Mouse (Mus musculus): ENCODE measurements around the gene Camk2g.

Gene Camk2g

DNA sequence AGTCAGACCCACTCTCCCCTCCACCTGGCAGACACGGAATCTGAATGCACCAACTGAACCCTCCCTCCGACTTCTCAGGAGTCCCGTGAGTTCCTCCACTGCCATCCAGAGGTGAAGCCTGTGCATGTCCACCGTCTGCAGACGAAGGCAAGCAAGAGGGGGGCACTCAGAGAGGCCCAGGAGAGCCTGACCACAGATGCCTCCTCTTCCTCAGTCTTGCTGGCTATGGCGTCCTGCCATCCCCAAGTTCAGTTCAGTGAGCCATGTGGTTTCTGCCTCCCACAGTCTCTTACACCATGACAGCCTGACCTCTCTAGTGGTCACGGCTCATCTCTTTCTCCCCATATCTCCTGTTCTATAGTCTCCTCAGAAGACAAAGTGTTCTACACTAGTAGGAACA is 9.2 kb downstream of the Camk2g start:
- no peak for DNase-seq

DNA sequence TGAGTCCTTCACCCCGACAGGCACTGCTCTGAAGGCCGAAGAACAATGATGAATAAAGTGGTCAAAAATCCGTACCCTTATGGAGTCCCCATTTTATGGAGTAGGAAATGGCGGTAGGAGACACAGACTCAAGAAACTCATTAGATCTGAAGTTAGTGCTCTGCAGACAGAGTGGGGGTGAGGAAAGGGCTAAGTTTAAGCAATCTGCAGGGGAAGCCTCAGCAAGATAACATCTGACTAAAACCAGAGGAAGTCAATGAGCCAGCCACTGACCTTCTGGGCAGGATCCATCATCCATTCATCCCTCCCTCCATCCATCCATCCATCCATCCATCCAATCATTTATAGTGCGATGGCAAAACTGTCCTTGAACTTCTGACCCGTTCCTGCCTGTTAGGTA is 10.4 kb downstream of the Camk2g start:
- DNase-seq = no peak

DNA sequence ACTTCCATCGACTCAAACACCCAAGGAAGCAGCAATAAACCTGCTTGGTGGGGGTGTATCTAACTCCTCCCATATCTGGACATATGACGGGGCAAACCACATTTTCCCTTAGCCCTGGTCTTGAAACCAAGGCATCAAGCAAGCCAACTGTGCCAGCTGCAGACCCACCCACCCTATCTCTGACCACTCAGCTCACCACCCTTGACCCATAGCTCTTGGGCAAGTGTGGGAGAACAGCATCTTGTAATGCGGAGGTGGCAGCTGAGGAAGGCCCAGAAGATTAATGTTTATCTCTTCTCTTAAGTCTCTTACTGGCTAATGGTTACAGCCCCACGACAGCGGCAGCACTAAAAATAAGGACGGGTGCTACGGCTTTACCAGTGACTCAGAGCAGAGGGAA is 11.0 kb downstream of the Camk2g start:
- no peak for DNase-seq

DNA sequence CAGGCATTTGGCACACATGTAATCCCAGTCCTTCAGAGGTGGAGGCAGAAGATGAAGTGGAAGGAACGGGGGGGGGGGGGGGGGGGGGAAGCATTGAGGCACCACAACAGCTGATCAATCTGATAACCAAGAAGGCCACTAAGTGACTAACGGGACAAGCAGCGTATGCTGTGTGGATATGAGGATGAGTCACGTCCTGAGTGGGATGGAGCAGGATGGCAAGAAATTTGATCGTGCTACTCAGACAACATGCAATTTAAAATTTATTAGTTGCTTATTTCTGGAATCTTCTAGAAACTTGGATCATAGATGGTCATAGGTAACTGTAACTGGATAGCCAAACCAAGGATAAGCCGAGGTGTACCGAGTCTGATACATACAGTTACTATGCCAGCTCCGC is 13.7 kb downstream of the Camk2g start:
- DNase-seq = no peak

DNA sequence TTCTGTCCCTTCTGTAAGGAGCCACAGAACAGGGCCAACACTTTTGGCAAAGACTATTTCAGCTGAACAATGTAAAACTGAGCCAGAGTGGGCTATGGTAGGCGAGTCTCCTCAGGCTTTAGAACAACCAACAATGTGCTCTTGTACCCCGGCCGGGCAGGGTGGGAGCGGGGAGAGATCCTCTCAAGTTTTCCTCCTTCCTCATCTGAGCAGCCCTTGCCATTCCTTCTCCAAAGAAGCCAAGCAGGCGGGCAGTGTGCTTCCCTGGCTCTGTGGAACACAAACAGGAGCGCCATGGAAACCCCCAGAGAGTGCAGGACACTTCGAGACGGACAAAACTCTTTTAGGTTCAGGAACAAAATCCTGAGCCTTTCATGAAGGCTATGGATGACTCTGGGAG is 15.4 kb downstream of the Camk2g start:
- DNase-seq = no peak

DNA sequence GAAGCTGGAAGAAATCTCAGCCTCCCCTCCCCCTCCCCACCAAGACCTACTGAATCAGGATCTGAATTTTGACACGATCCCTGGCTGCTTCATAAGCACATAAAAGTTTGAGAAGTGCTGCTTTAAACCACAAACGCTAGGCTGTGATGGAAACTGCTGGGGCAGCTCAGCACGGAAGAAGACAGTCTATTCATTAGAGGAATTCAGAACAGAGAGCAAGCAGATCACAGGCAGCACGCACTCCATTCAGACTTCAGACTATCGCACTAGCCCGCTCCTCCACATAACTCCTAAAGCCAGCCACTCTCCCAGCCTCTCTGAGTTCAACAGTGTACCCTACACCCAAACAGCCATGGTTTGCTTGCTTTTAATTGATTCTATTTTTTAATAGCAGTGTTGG is 18.2 kb downstream of the Camk2g start:
- no peak for DNase-seq

DNA sequence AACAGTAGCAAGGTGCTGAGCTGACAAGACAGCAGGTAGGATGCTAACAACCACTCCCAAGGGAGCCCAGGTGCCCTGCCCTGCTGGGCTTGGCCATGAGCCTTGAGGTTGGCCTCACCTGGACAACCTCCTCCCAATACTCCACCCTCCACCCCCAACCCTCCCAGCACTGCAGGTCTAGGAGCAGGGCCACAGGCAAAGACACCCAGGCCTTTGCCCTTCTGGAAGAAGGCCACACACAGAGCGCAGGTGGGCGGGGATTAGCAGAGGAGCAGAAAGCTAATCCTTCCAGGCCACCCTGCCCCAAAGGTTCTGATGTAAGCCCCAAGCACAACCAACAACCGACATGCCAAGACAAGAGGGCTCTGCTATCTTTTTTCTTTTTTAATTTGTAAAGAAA is 20.5 kb downstream of the Camk2g start:
- peak; percentile 70 for DNase-seq

DNA sequence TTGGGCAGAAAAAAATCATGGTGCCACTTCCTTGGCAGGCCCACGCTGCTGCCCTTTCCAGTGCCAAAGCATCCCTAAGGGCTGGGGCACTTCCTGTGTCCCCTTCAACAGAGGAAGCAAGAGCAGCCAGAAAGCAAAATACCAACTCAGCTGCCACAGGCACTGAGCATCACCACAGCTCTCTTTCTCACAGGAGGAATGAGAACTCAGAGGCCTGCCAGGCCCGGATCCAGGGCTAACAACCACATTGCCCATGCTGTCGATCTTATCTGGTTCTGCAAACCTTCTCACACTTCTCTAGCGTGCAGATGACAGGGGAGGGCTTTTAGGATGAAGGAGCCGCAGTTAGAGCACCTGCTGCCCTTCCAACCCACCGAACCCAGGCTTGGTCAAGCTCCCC is 21.1 kb downstream of the Camk2g start:
- DNase-seq = no peak

DNA sequence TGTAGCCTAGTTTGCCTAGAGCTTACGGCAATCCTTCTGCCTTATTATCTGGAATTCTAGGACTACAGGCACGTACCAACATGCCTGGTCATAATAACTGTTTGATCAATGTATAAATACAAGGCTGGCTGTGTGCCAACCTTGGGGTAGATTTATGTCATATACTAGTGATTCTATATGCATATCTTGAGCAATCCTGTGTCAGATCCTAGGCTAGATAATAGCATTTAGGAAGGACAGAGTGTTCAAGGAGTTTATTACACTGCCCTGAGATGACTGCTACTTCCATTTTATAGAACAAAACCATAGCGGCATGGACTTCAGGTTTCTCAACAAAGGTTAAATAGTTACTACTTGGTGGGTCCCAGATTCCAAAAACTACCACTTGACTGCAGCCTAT is 21.9 kb downstream of the Camk2g start:
- DNase-seq = no peak

DNA sequence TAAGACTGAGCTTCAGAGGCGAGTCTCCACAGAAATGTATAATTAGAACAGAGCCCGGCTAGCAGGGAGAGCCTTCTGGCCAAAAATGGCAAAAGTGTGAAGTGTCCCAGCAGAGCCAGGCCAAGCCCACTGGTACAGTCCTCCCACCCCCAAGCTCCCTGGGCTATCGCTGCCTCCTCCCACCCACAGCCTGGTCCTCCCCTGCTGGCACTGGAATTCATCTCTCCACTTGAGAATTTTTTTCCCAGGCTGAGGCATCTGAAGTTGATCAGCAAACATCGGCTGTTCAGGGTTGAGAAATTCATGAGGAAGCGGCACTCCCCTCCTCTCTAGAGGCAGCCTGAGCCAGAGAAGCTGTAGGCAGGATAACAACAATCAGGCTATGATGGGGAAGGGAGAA is 25.3 kb downstream of the Camk2g start:
- DNase-seq = no peak

DNA sequence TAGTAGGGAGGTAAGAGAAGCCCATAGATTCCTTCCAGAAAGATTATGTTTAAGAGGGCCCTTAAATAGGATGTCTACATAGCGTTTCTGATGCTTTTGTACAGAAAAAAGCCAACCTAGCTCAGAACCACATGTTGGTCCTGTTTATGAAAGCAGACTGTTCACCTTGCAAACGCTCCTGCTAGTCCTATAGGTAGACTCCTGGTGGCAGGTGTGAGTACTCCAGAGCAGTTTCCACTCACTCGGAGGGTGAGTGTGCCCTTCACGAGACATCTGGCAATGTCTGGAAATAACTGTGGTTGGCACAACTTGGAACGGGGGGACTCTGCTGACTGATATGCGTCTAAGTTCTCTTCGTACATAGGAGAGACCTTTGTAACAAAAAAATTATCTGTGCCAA is 26.0 kb downstream of the Camk2g start:
- DNase-seq = no peak

DNA sequence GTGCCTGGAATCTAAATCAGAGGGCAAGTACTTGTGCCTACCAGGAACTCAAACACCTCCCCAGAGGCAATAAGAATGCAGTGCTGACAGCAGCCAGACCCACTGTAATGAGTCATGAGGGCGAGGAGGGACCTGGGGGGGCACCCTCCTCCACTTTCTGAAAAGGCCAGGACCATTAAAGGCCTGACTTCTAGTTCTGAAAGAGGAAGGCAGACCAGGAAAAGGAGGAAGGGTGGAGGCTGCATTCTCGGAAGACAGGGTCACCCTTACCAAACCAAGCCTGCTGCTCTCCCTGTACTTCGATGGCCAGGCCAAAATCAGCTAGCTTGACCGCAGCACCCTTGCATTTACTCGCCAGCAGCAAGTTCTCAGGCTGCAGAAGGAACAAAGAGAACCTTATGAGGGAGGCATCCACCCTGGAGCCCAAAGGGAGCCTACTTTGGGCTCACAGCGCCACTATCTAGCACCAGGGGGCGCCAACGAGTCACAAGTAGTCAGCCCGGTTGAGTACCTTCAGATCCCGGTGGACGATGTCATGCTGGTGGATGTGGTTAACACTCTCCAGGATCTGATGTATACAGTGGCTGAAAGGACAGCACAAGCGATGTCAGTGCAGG is 28.1 kb downstream of the Camk2g start:
- peak; percentile 92 for DNase-seq

DNA sequence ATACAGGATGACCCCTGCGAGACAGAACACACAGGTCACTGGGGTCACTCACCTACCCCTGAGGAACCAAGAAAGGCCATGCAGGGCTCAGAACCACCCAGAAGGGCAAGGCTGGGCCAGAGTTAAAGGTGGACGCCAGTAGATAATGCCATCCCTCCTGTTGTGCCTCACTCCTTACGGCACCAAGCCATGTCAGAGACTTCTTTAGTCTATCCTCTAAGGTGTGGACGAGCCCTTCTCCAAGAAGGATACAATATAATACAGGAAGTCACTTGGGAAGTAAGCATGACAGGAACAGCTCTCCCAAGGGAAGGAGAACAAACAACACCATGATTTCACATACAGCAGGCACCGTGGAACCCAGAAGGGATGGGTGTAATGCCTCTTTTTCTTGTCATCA is 28.9 kb downstream of the Camk2g start:
- DNase-seq = no peak

DNA sequence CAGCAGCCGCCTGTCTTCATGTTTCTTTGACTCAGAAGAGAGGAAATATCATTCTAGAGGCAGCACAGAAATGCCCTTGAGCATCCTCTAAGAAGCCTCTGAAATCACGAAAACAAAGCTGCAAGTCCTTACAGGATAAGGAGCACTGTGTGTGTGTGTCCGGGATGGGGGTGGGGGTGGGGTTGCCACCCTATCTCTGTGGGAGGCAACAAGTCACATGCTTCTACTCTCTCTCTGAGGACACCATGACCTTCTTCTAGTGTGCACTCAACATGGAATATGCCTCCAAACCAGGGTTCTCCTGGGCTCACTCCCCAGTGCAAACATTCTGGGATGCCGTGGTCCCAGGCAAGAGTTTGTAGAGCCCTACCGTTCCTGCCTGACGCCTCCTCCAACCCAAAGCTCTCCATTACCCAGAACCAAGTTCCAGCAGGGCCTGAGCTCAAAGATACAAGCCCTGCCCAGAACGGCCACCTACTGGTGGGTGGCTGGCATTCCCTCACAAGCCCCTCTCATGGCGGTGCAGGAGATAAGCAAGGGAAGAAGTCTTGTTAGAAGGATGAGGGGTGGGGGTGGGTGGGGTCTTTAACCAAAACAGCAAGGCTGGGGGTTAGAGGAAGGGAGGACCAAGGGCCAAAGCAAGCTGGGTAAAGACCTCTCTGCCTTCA is 35.0 kb downstream of the Camk2g start:
- no peak for DNase-seq

DNA sequence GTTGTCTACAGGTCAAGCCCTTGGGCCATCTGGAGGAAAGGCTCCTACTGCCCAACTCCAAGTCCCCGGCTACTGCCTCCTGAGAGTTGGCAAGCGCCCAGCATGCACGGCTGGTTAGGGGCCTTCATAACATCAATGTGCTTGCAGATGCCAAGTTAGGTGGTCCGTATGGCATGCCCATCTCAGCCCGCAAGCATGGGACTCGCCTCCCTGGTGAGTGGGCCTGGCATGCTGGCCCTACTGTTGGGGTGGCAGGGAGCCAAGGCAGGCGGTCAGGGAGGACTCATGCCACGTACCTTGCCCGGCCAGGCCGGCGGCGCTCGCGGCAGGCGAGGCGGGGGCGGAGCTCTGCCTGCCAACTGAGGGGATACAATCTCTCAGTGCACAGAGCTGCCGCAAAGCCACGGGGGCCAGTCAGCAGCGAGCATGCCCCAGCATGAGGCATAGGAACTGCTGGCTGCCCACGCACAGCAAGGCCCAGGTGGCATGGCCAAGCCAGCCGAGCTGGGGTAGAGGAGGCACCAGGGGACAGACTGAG is 36.4 kb downstream of the Camk2g start:
- DNase-seq = peak; percentile 74

DNA sequence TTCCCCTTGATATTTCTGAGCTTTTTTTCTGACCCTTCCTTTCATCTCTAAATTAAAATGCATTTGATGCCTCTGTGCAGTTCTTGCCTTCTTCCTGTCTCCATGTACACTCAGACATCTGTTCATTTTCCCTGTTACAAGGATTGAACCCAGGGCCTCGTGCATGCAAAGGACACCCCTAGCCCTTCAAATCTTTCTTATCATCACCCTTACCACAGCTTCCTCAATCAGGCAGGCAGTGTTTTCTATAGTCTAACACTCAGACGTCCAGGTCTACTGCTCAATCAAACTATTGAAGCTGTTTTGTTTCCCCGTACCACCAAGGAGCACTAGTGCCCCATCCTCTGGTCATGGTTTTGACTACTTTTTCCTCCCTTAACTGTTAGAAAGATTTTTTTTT is 40.1 kb downstream of the Camk2g start:
- DNase-seq = no peak

DNA sequence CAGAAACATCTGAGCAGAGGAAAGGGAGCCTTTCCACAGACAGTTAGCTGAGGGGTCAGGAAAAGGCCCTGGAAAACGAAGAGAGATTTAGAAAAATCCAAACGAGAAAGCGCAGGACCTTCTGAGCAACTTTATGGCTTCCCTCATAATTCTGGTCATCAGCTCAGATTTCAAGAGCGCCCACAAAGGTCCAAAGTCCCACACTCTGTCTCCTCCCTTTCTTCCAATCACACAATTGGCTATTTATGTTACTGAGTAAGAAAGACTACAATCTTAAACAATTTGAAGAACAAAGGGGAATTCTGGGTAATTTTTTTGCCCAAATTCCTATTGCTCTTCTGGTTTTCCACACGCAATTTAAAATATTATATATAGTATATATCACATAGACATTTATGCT is 43.4 kb downstream of the Camk2g start:
- DNase-seq = no peak

DNA sequence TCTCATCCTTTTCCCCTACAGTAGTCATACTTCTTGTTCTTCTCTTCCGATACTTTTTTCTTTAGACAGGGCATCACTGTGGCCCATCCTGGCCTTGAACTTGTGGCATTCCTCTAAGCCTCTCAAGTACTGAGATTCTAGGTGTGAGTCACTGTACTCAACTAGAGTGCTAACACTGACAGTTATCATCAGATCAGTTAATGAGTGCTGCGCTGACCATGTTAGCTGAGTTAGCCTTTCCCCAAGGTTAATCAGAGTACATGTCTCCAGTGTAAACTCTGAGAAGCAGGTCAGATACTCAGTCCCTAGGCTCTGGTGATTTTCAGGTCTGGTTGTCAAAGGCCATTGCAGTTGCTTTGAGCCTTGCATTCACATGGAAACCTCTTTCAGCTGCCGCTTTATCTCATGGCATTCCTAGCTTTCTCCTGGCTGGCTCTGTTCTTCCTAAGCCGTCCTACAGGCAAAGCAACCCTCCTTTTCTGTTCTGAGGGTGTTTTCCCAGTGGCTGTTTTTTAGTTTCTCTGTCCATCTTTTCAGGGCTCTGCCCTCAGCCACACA is 44.3 kb downstream of the Camk2g start:
- DNase-seq = no peak

DNA sequence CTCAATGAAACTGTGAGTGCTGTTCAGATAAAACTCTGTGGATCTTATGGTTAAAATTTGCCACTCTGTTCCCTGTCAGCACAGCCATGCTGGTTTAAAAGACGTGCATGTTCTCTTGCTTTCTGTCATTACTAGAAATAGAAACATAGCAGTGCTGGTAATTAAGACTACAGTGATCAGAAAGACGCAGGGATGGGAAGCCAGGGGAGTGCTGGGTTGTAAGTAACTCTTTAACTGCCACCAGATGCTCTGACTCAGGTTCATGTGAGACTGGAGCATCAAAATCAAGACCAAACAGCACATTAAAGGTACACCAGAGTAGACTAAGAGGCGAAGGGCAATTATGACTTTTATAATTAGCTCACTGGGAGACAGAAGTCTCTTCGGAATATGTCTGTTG is 45.5 kb downstream of the Camk2g start:
- no peak for DNase-seq

DNA sequence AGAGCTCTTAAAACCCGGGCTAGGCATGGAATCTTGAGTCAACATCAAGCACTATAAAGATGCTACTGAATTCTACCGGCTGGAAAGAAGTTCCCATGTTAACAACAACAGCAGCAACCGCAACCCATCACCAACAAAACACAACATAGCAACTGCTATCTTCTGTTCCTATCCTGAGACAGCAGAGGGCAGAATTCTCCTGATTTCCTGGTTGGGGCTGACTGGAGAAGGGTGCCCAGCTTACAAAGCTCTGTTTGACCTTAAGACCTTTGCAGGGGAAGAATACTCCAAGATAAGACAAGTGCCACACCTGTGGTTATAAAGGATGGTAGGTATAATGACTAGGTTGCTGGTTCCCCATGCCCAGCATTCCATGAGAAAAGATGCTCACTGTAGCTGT is 47.0 kb downstream of the Camk2g start:
- no peak for DNase-seq

DNA sequence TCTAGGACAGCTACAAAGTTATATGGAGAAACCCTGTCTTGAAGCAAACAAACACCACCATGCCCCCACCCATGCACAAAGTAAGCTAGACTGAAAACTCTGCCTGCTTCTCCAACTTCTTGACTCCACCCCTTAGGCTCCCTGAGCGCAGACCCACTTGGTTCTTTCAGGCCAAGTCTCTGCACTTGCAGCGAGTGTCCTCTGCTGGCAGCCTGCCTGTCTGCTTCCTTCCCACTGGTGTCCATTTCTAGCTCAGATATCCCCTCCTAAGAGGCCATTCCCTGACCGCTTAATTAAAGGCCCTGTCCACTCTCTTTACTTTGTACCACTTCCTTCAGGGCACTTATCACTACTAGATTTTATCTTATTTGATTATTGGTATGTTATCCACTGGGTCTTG is 50.3 kb downstream of the Camk2g start:
- no peak for DNase-seq

DNA sequence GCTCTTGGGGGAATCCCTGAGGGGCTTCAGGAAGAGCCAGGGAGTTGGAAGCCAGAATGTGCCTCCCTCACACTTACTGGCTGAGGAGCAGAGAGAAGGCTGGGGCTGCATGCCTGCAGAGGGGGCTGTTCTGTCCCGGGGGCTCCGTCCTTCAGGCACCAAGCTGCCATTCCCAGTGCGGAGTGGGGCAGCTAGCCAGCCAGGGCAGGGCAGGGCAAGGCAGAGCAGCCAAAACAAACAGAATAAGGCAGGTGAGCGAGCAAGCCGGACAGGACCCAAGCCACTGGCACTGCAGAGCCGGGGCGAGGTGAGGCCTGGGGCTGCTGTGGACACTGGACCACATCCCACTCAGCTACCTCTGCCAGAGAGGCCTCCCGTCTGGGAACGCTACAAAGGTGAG is 52.6 kb downstream of the Camk2g start:
- no peak for DNase-seq

DNA sequence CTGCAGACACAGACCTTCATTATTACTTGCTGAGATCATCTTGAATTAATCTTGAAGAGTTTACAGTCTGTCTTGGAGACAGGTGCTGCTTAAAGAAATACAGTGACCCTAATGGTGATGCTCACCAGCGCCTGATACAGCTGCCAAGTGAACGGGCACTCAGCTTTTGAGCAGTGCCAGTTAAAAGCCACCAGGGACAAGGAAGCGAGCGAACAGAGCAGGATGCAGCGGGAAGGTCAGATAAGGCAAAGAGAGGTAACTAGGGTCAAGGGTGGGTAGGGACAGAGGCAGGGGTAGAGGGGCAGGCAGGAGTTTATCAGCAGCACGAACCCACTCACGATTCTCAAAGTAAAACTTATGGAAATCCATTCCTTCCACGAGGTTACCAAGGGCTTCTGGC is 55.4 kb downstream of the Camk2g start:
- no peak for DNase-seq

DNA sequence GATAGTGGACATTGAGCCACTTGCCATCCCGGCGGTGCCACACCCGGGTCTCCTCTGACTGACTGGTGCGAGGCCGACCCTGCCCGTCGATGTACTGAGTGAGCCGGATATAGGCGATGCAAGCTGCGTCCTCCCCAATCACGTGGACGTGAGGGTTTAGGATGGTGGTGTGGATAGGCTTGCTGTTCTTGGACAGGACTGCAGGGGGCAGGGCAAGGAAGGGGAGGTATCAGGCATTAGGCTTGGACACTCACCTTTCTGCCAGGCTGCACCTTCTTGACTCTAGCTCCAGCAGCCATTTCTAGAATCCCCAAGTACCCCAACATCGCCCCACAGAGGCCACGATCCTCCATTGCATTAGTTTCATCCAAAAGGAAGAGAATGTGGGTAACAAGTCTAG is 56.6 kb downstream of the Camk2g start:
- peak; percentile 71 for DNase-seq

DNA sequence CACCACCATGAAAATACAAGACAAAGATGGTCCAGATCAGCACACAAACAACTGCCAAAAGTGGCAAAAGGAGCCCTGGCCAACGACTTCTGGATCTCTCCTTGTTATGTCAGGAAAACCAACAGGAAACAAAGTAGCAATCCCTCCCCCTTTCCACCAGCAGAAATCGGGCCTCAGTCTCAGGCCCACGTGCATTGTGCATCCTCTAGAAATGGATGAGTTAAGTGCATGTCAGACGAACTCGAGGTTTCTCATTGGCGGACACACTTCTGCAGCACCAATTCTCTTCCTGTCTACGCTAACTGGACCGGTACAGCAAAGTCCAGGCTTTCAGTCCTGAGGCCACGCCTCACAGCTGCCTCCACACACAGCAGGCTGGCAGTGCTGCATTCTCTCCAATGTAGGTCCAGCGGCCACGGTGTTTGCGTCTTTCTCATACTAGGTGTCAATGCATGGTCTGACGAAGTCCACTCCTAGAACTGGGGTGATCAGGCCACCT is 57.9 kb downstream of the Camk2g start:
- DNase-seq = no peak
